Mouse (Mus musculus) heart, postnatal 0 days (tissue): ENCODE measurements around the gene Ikzf2.

Source experiments
- CTCF ChIP-seq: IDR thresholded peaks from 2 replicates; pipeline ENCODE4 v1.5.1; 2016; ENCODE audit warnings: antibody characterized with exemption, control low read depth, low read depth
- EP300 ChIP-seq: IDR thresholded peaks from 2 replicates; pipeline ENCODE4 v1.6.1; 2016; ENCODE audit warnings: antibody characterized with exemption, low read depth

- no peak for TF ChIP-seq EP300
- no peak for TF ChIP-seq CTCF
These were observed 3.2 kb downstream of the Ikzf2 start for GRCm38 (mm10) chr1:69683851-69684250.
